Mouse (Mus musculus) embryonic facial prominence, embryonic 12.5 days (tissue): Measurements from ENCODE around the gene Zg16. TPM values are rescaled to one million over a fixed set of nuclear protein-coding genes. Genes with fewer than 3 reads are reported as not detected.
A peak's percentile ranks its signal among the peaks of the same experiment; 100 is the strongest.

Experiments used
- ATAC-seq: fragments of 200-750 bp; cut with Nextera tagmentation; 2 replicates; pipeline ENCODE4 v1.8.0; 2017; ENCODE audit not compliant: insufficient number of reproducible peaks, insufficient read depth, low FRiP score, low TSS enrichment
- H3K27ac ChIP-seq: fragments of 300-500 bp; sonication (generic); 2 replicates; pipeline ENCODE4 v1.5.1; 2016; ENCODE audit warnings: mild to moderate bottlenecking
- H3K27me3 ChIP-seq: fragments of 300-500 bp; sonication (generic); 2 replicates; pipeline ENCODE4 v1.6.1; 2016; ENCODE audit warnings: mild to moderate bottlenecking, moderate library complexity
- H3K36me3 ChIP-seq: fragments of 300-500 bp; sonication (generic); 2 replicates; pipeline ENCODE4 v1.6.1; 2016; ENCODE audit warnings: mild to moderate bottlenecking
- H3K4me1 ChIP-seq: fragments of 300-500 bp; sonication (generic); 2 replicates; pipeline ENCODE4 v1.6.1; 2016
- H3K4me2 ChIP-seq: fragments of 300-500 bp; sonication (generic); replicated peaks from 2 replicates; pipeline ENCODE4 v1.6.1; 2016; ENCODE audit warnings: mild to moderate bottlenecking, moderate library complexity
- H3K4me3 ChIP-seq: fragments of 300-500 bp; sonication (generic); 2 replicates; pipeline ENCODE4 v1.5.1; 2016; ENCODE audit warnings: mild to moderate bottlenecking
- H3K9ac ChIP-seq: fragments of 300-500 bp; sonication (generic); 2 replicates; pipeline ENCODE4 v1.6.1; 2016; ENCODE audit warnings: mild to moderate bottlenecking, moderate library complexity
- H3K9me3 ChIP-seq: fragments of 300-500 bp; sonication (generic); 2 replicates; pipeline ENCODE4 v1.6.1; 2016; ENCODE audit warnings: mild to moderate bottlenecking, moderate library complexity
- WGBS: fragments of 180-500 bp; shearing (Covaris S2); methylation state at CpG from one replicate; pipeline ENCODE4 v1.1.7; 2016; 5-methylcytosine and 5-hydroxymethylcytosine counted together
- polyA plus RNA-seq: library from polyadenylated mRNA; unstranded; fragments of >200 nt; fragmentation: Nextera tagmentation; extraction: Ambion mirVana; gene quantifications from 2 replicates; pipeline ENCODE4 v1.2.1, GENCODE M21; 2016

Zg16 gene
- polyA plus RNA-seq, 1 experiment from 2014 or later = not detected

DNA sequence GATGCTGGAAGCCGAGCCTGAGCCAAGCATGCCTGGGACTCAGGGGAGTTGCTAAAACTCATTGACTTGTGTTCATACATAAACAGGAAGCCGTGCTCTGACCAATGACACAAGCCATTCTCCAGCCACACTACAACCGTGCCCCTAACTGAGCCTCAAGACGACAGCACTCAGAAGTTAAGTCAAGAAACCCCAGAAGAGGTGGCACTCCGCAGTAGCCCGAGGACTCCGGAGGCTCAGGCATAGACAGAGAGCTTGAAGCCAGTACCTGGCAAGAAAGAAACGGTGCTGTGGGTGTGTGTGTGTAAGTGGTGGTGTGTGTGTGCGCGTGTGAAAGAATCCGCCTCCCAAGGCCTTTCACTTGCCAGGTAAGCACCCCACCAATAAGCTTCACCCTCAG, 27.8 kb upstream of the Zg16 start:
- no peaks in the 10 kb centered on the region for H3K9me3 ChIP-seq
- no peaks in the 10 kb centered on the region for H3K36me3 ChIP-seq
- H3K27me3 ChIP-seq = no peaks in the 10 kb centered on the region
- WGBS = 77% methylated on average over 11 of the region's 11 CpGs
- no peak for ATAC-seq
- no peak overlapping the region for H3K4me2 ChIP-seq
- H3K4me3 ChIP-seq = no peak overlapping the region
- no peak overlapping the region for H3K9ac ChIP-seq
- peaks cover 9% of the 10 kb centered on the region; the same call in 1 of the 2 replicates for H3K4me1 ChIP-seq
- H3K27ac ChIP-seq = no peak overlapping the region

DNA sequence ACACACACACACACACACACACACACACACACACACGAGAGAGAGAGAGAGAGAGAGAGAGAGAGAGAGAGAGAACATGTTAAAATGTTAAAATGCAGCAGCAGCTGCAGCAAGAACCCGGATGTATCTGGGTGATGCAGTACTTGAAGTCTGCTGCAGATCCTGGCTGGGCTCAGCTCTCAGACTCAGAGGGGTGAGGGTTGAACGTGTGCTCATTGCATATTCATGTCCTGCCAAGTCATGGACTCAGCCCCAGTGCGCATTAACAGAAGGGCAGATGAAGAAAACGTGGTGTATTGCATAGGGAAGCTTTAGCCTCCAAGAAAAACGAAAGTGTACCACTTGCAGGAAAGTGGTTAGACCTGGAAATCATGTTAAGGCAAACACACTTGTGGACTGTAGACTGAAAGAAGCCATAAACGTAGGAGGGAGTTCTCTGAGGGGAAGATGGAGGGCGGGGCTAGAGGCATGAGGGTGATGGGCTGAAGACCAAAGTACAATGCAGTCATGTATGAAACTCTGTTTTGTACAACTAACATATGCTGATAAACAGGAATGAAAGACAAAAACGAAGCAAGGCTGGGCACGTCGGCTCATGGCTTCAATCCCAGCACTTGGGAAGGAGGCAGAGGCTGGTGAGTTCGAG, 26.6 kb upstream of the Zg16 start:
- Histone ChIP-seq H3K27ac (no peak overlapping the region), H3K9ac (no peak overlapping the region), H3K9me3 (no peaks in the 10 kb centered on the region), H3K27me3 (no peaks in the 10 kb centered on the region), H3K36me3 (no peaks in the 10 kb centered on the region), H3K4me3 (no peak overlapping the region), H3K4me2 (no peak overlapping the region), H3K4me1 (peaks cover 6% of the 10 kb centered on the region; the same call in 1 of the 2 replicates)
- no peak for ATAC-seq
- 57% methylated on average over 11 of the region's 12 CpGs for WGBS

DNA sequence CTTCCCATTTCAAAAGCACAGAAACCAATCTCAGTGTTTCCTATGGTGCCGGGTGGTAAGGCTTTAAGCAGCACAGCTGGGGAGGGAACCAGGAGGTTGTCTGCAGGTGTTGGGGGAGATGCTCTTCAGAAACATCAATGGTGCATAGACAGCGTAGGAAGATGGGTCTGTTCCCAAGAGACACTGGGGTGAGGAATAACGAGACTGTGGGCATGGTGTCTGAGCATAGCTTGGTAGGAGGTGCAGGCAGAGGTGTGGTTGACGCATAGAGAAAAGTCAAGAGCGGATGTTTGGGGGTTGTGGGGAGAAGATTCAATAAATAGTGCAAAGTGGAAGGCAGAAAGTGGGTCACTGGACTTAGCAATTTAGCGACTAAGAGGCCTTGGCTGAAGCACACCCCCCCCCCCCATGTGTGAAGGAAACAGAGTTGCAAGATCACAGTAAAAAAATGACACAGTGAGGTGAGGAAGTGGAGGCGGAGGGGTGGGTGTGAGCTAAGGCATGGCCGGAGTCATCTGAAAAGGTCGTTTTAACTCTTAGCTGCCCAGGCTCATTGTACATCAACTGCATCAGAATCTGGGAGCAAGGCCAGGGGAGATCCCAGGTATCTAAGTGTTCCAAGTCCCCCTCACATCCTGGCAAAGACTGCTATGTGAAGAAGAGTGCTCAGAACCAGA, 25.9 kb upstream of the Zg16 start:
- H3K27ac ChIP-seq = no peak overlapping the region
- peaks cover 4% of the 10 kb centered on the region; the same call in 1 of the 2 replicates for H3K4me1 ChIP-seq
- no peak overlapping the region for H3K9ac ChIP-seq
- no peaks in the 10 kb centered on the region for H3K36me3 ChIP-seq
- no peak overlapping the region for H3K4me2 ChIP-seq
- no peaks in the 10 kb centered on the region for H3K27me3 ChIP-seq
- H3K9me3 ChIP-seq = no peaks in the 10 kb centered on the region
- 48% methylated on average over 9 of the region's 9 CpGs for WGBS
- no peak for ATAC-seq
- no peak overlapping the region for H3K4me3 ChIP-seq

DNA sequence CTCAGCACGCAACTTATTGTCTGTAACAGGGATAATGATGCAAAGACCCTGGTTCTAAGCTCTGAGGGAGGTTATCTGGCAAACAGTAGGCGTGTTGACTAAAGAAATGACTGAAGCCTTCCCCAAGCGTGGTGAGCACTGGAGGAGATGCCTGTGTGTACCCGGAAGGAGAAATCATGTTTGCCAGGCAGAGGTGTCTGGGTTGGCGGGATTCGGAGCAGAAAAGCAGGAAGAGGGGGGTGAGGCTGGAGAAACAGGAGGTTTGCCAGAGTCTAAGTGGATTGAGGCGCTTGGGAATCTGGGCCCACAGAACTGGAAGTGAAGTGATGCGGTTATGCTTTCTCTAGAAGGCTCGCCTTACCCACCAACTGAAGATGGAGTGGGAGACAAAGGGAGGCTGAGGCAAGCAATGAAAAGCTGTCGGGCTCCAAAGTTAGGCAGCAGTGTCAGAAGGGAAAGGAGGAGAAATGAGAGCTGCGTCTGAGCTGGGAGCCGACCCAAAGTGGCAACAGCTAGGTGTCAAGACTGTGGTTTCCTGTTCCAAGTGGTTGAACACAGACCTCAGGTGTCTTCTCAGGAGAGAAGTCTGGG, 25.2 kb upstream of the Zg16 start:
- H3K4me2 ChIP-seq = no peak overlapping the region
- no peak overlapping the region for H3K4me3 ChIP-seq
- H3K4me1 ChIP-seq = peaks cover 4% of the 10 kb centered on the region; the same call in 1 of the 2 replicates
- no peaks in the 10 kb centered on the region for H3K9me3 ChIP-seq
- ATAC-seq = no peak
- H3K36me3 ChIP-seq = no peaks in the 10 kb centered on the region
- no peak overlapping the region for H3K9ac ChIP-seq
- H3K27ac ChIP-seq = no peak overlapping the region
- WGBS = 81% methylated on average over 12 of the region's 12 CpGs
- H3K27me3 ChIP-seq = no peaks in the 10 kb centered on the region

DNA sequence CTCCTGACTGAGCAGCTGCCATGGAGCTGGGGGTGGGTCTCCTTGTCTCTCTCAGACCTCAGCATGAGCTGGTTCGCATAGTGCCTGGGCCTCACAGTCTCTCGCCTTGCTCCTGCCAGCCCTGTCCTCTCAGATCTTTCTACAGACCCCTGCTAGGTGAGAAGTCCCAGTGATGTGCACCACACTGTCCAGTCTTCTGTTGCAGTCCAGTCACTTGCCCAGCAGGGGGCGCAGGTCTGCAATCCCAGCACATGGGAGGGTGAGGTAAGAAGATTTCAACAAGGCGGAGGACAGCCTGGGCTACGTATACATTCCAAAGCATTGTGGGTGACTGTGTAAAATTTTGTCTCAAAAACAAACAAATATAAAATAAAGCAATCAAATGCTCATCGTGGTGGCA, 24.3 kb upstream of the Zg16 start:
- H3K9ac ChIP-seq = no peak overlapping the region
- no peak overlapping the region for H3K27ac ChIP-seq
- no peak overlapping the region for H3K4me3 ChIP-seq
- no peak for ATAC-seq
- H3K4me2 ChIP-seq = no peak overlapping the region
- no peaks in the 10 kb centered on the region for H3K27me3 ChIP-seq
- peaks cover 4% of the 10 kb centered on the region; the same call in 1 of the 2 replicates for H3K4me1 ChIP-seq
- no peaks in the 10 kb centered on the region for H3K36me3 ChIP-seq
- 42% methylated on average over 6 of the region's 6 CpGs for WGBS
- H3K9me3 ChIP-seq = no peaks in the 10 kb centered on the region

DNA sequence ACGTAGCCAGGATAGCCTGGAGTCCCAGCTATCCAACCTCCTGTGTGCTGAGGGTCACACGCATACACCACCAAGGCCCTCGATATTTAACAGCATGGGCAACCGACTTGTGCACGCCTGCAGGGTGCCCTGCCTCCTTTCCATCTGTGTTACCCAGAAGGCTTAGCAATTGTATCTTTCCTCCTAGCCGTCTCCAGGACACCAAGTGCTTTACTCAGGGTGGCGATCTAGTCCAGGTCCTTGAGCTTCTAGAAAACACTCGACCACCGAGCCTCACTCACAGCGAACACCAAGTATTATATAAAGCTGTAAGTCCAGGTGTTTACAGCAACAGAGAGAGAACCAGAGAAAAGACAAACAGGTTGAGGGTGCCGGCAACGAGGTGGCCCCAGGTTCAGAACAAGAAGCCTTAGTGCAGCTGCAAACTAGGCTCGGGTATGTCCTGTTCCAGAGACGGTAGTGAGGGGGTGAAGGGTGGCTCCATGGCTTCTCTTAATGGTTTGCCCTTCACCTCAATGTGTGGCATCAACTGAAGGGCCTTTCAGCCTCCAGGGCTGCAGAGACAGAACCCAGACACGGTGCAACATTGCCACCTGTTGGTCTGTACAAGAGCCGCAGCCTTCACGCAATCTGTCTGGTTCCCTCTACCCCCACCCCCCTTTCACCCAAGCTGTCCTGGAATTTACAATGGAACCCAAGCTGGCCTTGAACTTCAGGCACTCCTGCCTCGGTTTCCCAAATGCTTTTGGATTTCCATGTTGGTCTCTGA, 23.3 kb upstream of the Zg16 start:
- no peaks in the 10 kb centered on the region for H3K4me1 ChIP-seq
- H3K9me3 ChIP-seq = no peaks in the 10 kb centered on the region
- H3K27me3 ChIP-seq = no peaks in the 10 kb centered on the region
- H3K36me3 ChIP-seq = no peaks in the 10 kb centered on the region
- no peak for ATAC-seq
- 51% methylated on average over 18 of the region's 18 CpGs for WGBS
- no peak overlapping the region for H3K9ac ChIP-seq
- no peak overlapping the region for H3K27ac ChIP-seq
- H3K4me3 ChIP-seq = no peak overlapping the region
- H3K4me2 ChIP-seq = no peak overlapping the region

DNA sequence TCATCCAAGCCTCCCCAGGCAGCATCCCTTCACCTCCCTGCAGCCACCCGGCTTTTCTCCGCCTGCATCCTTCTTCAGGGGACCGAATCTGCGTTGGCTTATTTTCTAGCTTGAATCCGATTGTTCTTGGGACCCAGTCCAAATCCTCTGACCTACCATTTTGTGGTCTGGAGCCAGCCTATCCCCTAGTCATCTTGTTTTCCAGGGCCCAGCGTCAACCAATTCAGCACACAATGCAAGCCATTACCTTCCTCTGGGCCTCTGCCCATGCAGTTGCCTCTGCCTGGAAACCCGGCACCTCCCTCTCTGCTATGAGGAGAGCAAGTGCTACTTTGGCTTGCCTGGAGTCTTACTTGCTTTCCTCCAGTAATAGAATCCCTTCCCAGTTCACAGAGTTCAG, 18.4 kb upstream of the Zg16 start:
- no peak for ATAC-seq
- no peaks in the 10 kb centered on the region for H3K4me1 ChIP-seq
- H3K9me3 ChIP-seq = no peaks in the 10 kb centered on the region
- no peaks in the 10 kb centered on the region for H3K36me3 ChIP-seq
- 76% methylated on average over 7 of the region's 7 CpGs for WGBS
- H3K27ac ChIP-seq = no peak overlapping the region
- no peaks in the 10 kb centered on the region for H3K27me3 ChIP-seq
- no peak overlapping the region for H3K9ac ChIP-seq
- no peak overlapping the region for H3K4me3 ChIP-seq
- no peak overlapping the region for H3K4me2 ChIP-seq

DNA sequence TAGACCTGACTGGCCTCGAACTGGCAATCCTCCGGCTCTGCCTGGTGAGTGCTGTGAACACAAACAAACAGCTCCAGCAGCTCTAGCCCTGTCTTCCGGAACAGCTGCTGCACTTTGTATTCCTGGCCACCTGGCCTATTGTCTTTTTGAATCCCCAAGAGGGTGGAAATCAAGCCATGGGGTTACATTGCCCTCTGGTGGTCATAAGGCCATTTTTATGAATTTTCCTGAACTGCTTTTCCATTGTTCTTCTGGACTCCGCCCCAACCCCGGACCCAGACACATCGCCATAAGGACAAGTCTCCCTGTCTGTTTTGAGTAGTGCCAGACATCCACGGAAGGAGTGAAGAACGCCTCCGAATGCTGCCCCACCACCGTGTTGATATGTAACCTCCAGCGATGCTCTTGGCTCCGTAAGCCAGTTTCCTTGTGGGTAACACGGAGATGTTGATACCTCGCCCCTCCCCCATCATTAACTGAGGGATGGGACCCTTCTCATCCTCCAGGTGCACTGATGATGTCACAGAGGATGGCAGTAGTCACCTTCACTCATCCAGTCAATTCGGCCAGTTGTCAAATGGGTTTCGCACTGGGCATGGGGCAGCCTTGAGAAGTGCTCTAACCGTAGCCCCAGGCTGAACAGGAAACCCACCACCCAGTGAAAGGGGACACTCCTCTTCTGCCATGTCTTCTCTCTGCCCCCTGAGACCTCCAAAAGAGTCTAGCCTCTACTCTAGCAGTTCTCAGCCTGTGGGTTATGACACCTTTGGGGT, 17.6 kb upstream of the Zg16 start:
- Histone ChIP-seq H3K27me3 (no peaks in the 10 kb centered on the region), H3K4me2 (peak overlapping the region; percentile 50), H3K9me3 (no peaks in the 10 kb centered on the region), H3K9ac (peak overlapping the region; percentile 57), H3K27ac (peak overlapping the region; percentile 58; the same call in 1 of the 2 replicates), H3K36me3 (no peaks in the 10 kb centered on the region), H3K4me3 (peak overlapping the region; percentile 35), H3K4me1 (no peaks in the 10 kb centered on the region)
- ATAC-seq = peak; percentile 68
- 16% methylated on average over 17 of the region's 17 CpGs for WGBS

DNA sequence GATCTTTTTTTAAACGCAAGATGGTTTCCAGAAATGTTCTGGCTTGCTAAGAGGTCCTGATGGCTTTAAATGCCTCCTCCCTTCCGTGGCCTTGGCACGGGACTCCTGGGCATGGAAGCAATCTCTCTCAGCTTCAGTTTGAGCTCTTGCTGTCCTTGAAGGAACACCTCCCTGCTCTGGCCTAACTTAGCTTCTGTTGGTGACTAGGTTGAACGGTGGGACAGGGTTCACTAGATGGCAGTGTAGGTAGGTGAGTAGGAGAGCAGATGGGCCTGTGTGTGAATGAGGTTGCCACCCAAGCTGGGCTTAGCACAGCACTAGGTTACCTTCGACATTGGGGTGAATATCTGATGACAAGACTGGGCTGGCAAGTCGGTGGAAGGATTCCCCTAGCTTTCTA, 16.8 kb upstream of the Zg16 start:
- Histone ChIP-seq H3K27me3 (no peaks in the 10 kb centered on the region), H3K4me3 (no peak overlapping the region), H3K36me3 (no peaks in the 10 kb centered on the region), H3K4me2 (peak overlapping the region; percentile 50; the same call in 1 of the 2 replicates), H3K9ac (0 out of 2 replicates have a peak overlapping the region, but pooled peaks have one; percentile 8), H3K27ac (peak overlapping the region; percentile 58; the same call in 1 of the 2 replicates), H3K9me3 (no peaks in the 10 kb centered on the region), H3K4me1 (no peaks in the 10 kb centered on the region)
- ATAC-seq = no peak
- 66% methylated on average over 6 of the region's 6 CpGs for WGBS

DNA sequence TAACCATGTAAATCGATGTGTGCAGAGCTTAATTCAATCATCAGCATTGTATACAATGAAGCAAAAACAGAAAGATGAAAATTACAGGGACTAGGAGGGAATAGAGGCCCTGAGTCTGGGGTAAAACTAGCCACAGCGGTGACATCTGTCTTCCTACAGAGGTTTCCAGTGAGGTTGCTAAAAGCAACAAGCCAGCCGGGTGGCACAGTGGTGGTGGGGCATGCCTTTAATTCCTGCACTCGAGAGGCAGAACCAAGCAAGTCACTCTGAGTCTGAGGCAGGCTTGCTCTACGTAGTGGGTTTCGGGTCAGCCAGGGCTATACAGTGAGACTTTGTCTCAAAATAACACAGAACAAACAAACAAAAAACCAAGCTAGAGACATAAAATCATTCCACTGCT, 15.0 kb upstream of the Zg16 start:
- Histone ChIP-seq H3K4me2 (no peak overlapping the region), H3K9ac (no peak overlapping the region), H3K9me3 (no peaks in the 10 kb centered on the region), H3K36me3 (no peaks in the 10 kb centered on the region), H3K27ac (no peak overlapping the region), H3K27me3 (no peaks in the 10 kb centered on the region), H3K4me3 (no peak overlapping the region), H3K4me1 (no peaks in the 10 kb centered on the region)
- ATAC-seq = no peak
- WGBS = 65% methylated on average over 6 of the region's 6 CpGs

DNA sequence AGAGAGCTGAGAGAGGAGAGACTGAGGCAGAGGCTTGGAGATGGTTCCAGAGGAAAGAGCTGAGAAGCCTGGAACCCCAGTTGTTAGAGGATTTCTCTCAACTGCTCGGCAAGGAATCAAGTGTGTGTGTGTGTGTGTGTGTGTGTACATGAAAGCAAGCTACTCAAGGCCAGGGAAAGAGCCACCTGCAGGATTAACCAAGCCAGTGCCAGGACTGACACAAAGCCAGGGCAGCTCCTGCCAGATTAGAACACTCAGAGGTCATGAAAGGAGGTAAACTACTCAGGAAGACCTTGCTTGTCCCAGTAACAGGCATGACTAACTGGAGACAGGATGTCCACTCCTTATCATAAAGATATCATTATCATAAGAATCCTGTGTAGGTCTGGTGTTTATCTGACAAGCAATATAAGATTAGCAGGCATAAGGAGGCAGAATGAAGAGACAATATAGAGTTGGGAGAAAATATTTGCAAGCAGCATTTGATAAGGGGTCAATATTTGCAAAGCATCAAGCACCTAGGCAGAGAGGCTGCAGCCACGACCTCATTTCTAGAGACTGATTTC, 14.4 kb upstream of the Zg16 start:
- Histone ChIP-seq H3K4me3 (no peak overlapping the region), H3K4me1 (peaks cover 2% of the 10 kb centered on the region; the same call in 1 of the 2 replicates), H3K27ac (no peak overlapping the region), H3K9me3 (no peaks in the 10 kb centered on the region), H3K27me3 (no peaks in the 10 kb centered on the region), H3K9ac (no peak overlapping the region), H3K4me2 (no peak overlapping the region), H3K36me3 (no peaks in the 10 kb centered on the region)
- 31% methylated on average over 2 of the region's 2 CpGs for WGBS
- ATAC-seq = no peak
